Mouse (Mus musculus) brain, embryonic 18.5 days (tissue): ENCODE data around the gene Wbp4.
A peak's percentile ranks its signal among the peaks of the same experiment; 100 is the strongest.

Source experiments
- DNase-seq: peaks from one replicate; pipeline ENCODE4 v3.0.0-alpha.2; 2012; ENCODE audit warnings: low read depth, low spot score

The Wbp4 gene

GRCm38 (mm10) chr14:79507846-79508245 is 26.5 kb upstream of the Wbp4 start:
- DNase-seq: no peak

- no peak for DNase-seq
These were observed 24.9 kb upstream of the Wbp4 start for GRCm38 (mm10) chr14:79506207-79506606.

- no peak for DNase-seq
These were observed 23.1 kb upstream of the Wbp4 start for GRCm38 (mm10) chr14:79504246-79505006.

GRCm38 (mm10) chr14:79503371-79504075 is 22.2 kb upstream of the Wbp4 start:
- no peak for DNase-seq

- DNase-seq: no peak
These were observed 19.4 kb upstream of the Wbp4 start for GRCm38 (mm10) chr14:79500756-79501155.

GRCm38 (mm10) chr14:79499326-79499725 is 18.0 kb upstream of the Wbp4 start:
- DNase-seq: no peak

GRCm38 (mm10) chr14:79494349-79494748 is 13.0 kb upstream of the Wbp4 start:
- DNase-seq: no peak

- no peak for DNase-seq
These were observed 8.9 kb upstream of the Wbp4 start for GRCm38 (mm10) chr14:79490246-79490645.

- DNase-seq: no peak
These were observed 7.8 kb upstream of the Wbp4 start for GRCm38 (mm10) chr14:79489150-79489549.

GRCm38 (mm10) chr14:79488531-79488930 is 7.2 kb upstream of the Wbp4 start:
- DNase-seq: no peak

GRCm38 (mm10) chr14:79486993-79487731 is 5.8 kb upstream of the Wbp4 start:
- no peak for DNase-seq

- DNase-seq: no peak
These were observed 5.3 kb upstream of the Wbp4 start for GRCm38 (mm10) chr14:79486617-79486992.

GRCm38 (mm10) chr14:79483611-79484120 is 2.3 kb upstream of the Wbp4 start:
- DNase-seq: no peak

GRCm38 (mm10) chr14:79482747-79483355 is 1.5 kb upstream of the Wbp4 start:
- no peak for DNase-seq

GRCm38 (mm10) chr14:79482251-79482661 is 936 bp upstream of the Wbp4 start:
- no peak for DNase-seq

- DNase-seq: peak; percentile 64
These were observed 539 bp downstream of the Wbp4 start, which contains the start of gene Elf1 for GRCm38 (mm10) chr14:79480624-79481338. TSS of gene Elf1 (plus strand) at chr14:79481194.

- no peak for DNase-seq
These were observed 7.9 kb downstream of the Wbp4 start for GRCm38 (mm10) chr14:79473384-79473783.

GRCm38 (mm10) chr14:79467621-79468020 is 13.7 kb downstream of the Wbp4 start:
- no peak for DNase-seq

- DNase-seq: no peak
These were observed 15.7 kb downstream of the Wbp4 start for GRCm38 (mm10) chr14:79465623-79466022.

- no peak for DNase-seq
These were observed 20.3 kb downstream of the Wbp4 start for GRCm38 (mm10) chr14:79460988-79461387.

GRCm38 (mm10) chr14:79460401-79460800 is 20.9 kb downstream of the Wbp4 start:
- no peak for DNase-seq
